In genomic region chrX:71024718-71025117, GRCm38 (mm10) we compare ENCODE assay signal across 19 mouse cellular contexts. TPM values are rescaled to one million over a fixed set of nuclear protein-coding genes. Genes with fewer than 3 reads are reported as not detected.
A peak's percentile ranks its signal among the peaks of the same experiment; 100 is the strongest.
DNase-seq lines count a peak whose midpoint lies in the region; ATAC-seq and TF ChIP-seq lines count a peak whose summit lies in the region.
"Had no signal": no experiment of that assay in that cellular context is flagged by ENCODE, and none has a peak within 500 bp of the region (broad histone marks: within the 10 kb centered on the region; RNA-seq: fewer than 3 reads in every experiment).

No protein-coding gene starts in this region.

- H3K4me2 ChIP-seq in heart, postnatal 0 days (ENCODE audit: low read depth, low read length): no peak overlapping the region
- no peak overlapping the region for H3K4me2 ChIP-seq in hindbrain, embryonic 14.5 days (replicated peaks)
- H3K4me2 ChIP-seq: forebrain, embryonic 13.5 days had no signal

- H3K9ac ChIP-seq in heart, postnatal 0 days (replicated peaks; ENCODE audit: low read depth, low read length): no peak overlapping the region
- no peak overlapping the region for H3K9ac ChIP-seq in hindbrain, embryonic 14.5 days
- H3K9ac ChIP-seq: forebrain, embryonic 13.5 days; forebrain, postnatal 0 days had no signal

- 0 out of 2 replicates have a peak, but pooled peaks cover 3% of the 10 kb centered on the region for H3K4me1 ChIP-seq in heart, postnatal 0 days (ENCODE audit: control insufficient read depth, insufficient read depth)
- peaks cover 3% of the 10 kb centered on the region; the same call in 1 of the 2 replicates for H3K4me1 ChIP-seq in cerebellum, adult 2 months (ENCODE audit: control insufficient read depth, insufficient read depth, low read length)
- H3K4me1 ChIP-seq in hindbrain, embryonic 14.5 days (replicated peaks; ENCODE audit: control insufficient read depth, insufficient read depth, low read length): no peaks in the 10 kb centered on the region
- H3K4me1 ChIP-seq: embryonic facial prominence, embryonic 10.5 days; forebrain, embryonic 13.5 days had no signal

- no peaks in the 10 kb centered on the region for H3K27me3 ChIP-seq in heart, postnatal 0 days (ENCODE audit: control insufficient read depth, insufficient read depth, low read length)
- no peaks in the 10 kb centered on the region for H3K27me3 ChIP-seq in cerebellum, adult 2 months (ENCODE audit: control insufficient read depth, insufficient read depth, low read length)
- no peaks in the 10 kb centered on the region for H3K27me3 ChIP-seq in hindbrain, embryonic 14.5 days (ENCODE audit: control insufficient read depth, insufficient read depth, low read length)
- H3K27me3 ChIP-seq: forebrain, embryonic 13.5 days had no signal

- intact Hi-C loops in heart, postnatal 36 days (cut with DNase I): no loop called here

- no peak overlapping the region for H3K4me3 ChIP-seq in heart, postnatal 0 days (ENCODE audit: low read depth, low read length)
- no peak overlapping the region for H3K4me3 ChIP-seq in cerebellum, adult 2 months (replicated peaks; ENCODE audit: insufficient read depth, low read depth, low read length)
- no peak overlapping the region for H3K4me3 ChIP-seq in hindbrain, embryonic 14.5 days (replicated peaks; ENCODE audit: low read length)
- H3K4me3 ChIP-seq: embryonic facial prominence, embryonic 10.5 days; forebrain, embryonic 13.5 days; gastrocnemius, adult 2 months had no signal

- TF ChIP-seq CTCF in heart, postnatal 0 days (IDR thresholded peaks at IDR 0.05; ENCODE audit: low read depth): no peak
- TF ChIP-seq CTCF in cerebellum, adult 2 months (IDR thresholded peaks at IDR 0.05; ENCODE audit: borderline replicate concordance, insufficient read depth, low read depth, low read length): no peak

- no peak for TF ChIP-seq POLR2A in cerebellum, adult 2 months (IDR thresholded peaks at IDR 0.05; ENCODE audit: borderline replicate concordance, insufficient read depth, low read length)

- H3K9me3 ChIP-seq in heart, postnatal 0 days (replicated peaks; ENCODE audit: control insufficient read depth, low read length): no peaks in the 10 kb centered on the region
- H3K9me3 ChIP-seq in hindbrain, embryonic 14.5 days (ENCODE audit: control insufficient read depth, low read length): no peaks in the 10 kb centered on the region
- H3K9me3 ChIP-seq: embryonic facial prominence, embryonic 10.5 days; forebrain, embryonic 13.5 days had no signal

- H3K27ac ChIP-seq in heart, postnatal 0 days (ENCODE audit: low read depth): no peak overlapping the region
- no peak overlapping the region for H3K27ac ChIP-seq in cerebellum, adult 2 months (ENCODE audit: insufficient read depth, low read length)
- H3K27ac ChIP-seq in hindbrain, embryonic 14.5 days: no peak overlapping the region
- H3K27ac ChIP-seq: embryonic facial prominence, embryonic 10.5 days; forebrain, embryonic 13.5 days; gastrocnemius, adult 2 months; kidney, postnatal 0 days had no signal

- DNase-seq in heart, postnatal 0 days (ENCODE audit: low spot score): peak; percentile 21
- DNase-seq in heart, postnatal 36 days: no peak
- DNase-seq in cerebellum, adult 2 months: peak; percentile 36 to 69
- DNase-seq in cerebellum, postnatal 10 days: peak; percentile 3 to 6
- no peak for DNase-seq in kidney, adult 9 months
- no peak for DNase-seq in adrenal gland, adult 18-20 months (ENCODE audit: low spot score in 2 of 2)
- DNase-seq in hindbrain, embryonic 14.5 days (ENCODE audit: low spot score): no peak
- DNase-seq: adrenal gland, postnatal 10 days; forebrain, postnatal 0 days; gastrocnemius, adult 2 months; gastrocnemius, postnatal 25 days; heart, adult 11 months; kidney, adult 8-10 months had no signal

- ATAC-seq in heart, postnatal 0 days (ENCODE audit: insufficient read depth, low read depth): peak; percentile 39; the same call in 1 of the 2 replicates
- ATAC-seq in hindbrain, embryonic 14.5 days (ENCODE audit: low FRiP score): no peak
- ATAC-seq: forebrain, embryonic 13.5 days; forebrain, postnatal 0 days; hindbrain, embryonic 16.5 days; inflammation-experienced regulatory T-cells, adult 6 months; intestine, postnatal 0 days had no signal

- no peaks in the 10 kb centered on the region for H3K36me3 ChIP-seq in heart, postnatal 0 days (replicated peaks; ENCODE audit: control insufficient read depth, insufficient read depth, low read length)
- no peaks in the 10 kb centered on the region for H3K36me3 ChIP-seq in hindbrain, embryonic 14.5 days (replicated peaks; ENCODE audit: control insufficient read depth, insufficient read depth)
- H3K36me3 ChIP-seq: embryonic facial prominence, embryonic 10.5 days had no signal

- TF ChIP-seq EP300 in heart, postnatal 0 days (IDR thresholded peaks at IDR 0.05; ENCODE audit: low read depth): no peak

RNA-seq across cellular contexts. Expression of gene Mamld1, which starts 25.3 kb away (rescaled TPM):
- total RNA-seq in heart, postnatal 0 days (2014; rRNA removed; ENCODE audit: low replicate concordance): 10.0 and 11.5 TPM in 2 replicates
- 1.8 and 2.2 TPM in 2 replicates for polyA plus RNA-seq in heart, postnatal 0 days (2015; fragmentation: Nextera tagmentation; extraction: Ambion mirVana)
- 1 to 10 TPM; 6.3 to 7.2 TPM for total RNA-seq in heart, postnatal 36 days (2021)
- 23.7 and 29.1 TPM in 2 replicates for polyA plus RNA-seq in cerebellum, adult 2 months (2012; rRNA removed)
- 10 to 100 TPM in 1 of 2 experiments, 1 to 10 TPM in 1; 9.9 to 18.2 TPM for total RNA-seq in adrenal gland, adult 18-20 months (2021)
- polyA plus RNA-seq in hindbrain, embryonic 14.5 days (2014; fragmentation: Nextera tagmentation; extraction: Ambion mirVana): 10.1 and 10.9 TPM in 2 replicates
- polyA plus RNA-seq: inflammation-experienced regulatory T-cells, adult 6 months had no signal

Comparison
In these comparisons a context has a peak if more than half of its experiments do, and no peak if none do; other contexts are left out.
1. DNase-seq: peak in heart, postnatal 0 days (single experiment), cerebellum, adult 2 months (2 of 2) and cerebellum, postnatal 10 days (2 of 2); none in heart, postnatal 36 days (0 of 2), kidney, adult 9 months (single experiment), adrenal gland, adult 18-20 months (0 of 2) and hindbrain, embryonic 14.5 days (single experiment).